Mouse (Mus musculus) limb, embryonic 13.5 days (tissue): ENCODE data around the gene Brox. TPM values are rescaled to one million over a fixed set of nuclear protein-coding genes. Genes with fewer than 3 reads are reported as not detected.

Experiments
- ATAC-seq: fragments of 200-750 bp; cut with Nextera tagmentation; 2 replicates; pipeline ENCODE4 v1.8.0; 2017; ENCODE audit warnings: low read depth, moderate number of reproducible peaks, moderate TSS enrichment; ENCODE audit not compliant: low FRiP score
- H3K27ac ChIP-seq: fragments of 300-500 bp; sonication (generic); 2 replicates; pipeline ENCODE4 v1.5.1; 2015; ENCODE audit warnings: inconsistent platforms, mild to moderate bottlenecking, moderate library complexity
- H3K27me3 ChIP-seq: fragments of 300-500 bp; sonication (generic); 2 replicates; pipeline ENCODE4 v1.6.1; 2015; ENCODE audit warnings: mild to moderate bottlenecking, inconsistent platforms
- H3K36me3 ChIP-seq: fragments of 300-500 bp; sonication (generic); 2 replicates; pipeline ENCODE4 v1.6.1; 2015; ENCODE audit warnings: inconsistent platforms, mild to moderate bottlenecking, moderate library complexity
- H3K4me1 ChIP-seq: fragments of 300-500 bp; sonication (generic); 2 replicates; pipeline ENCODE4 v1.6.1; 2015; ENCODE audit warnings: inconsistent platforms
- H3K4me2 ChIP-seq: fragments of 300-500 bp; sonication (generic); replicated peaks from 2 replicates; pipeline ENCODE4 v1.6.1; 2015; ENCODE audit warnings: inconsistent platforms, mild to moderate bottlenecking, moderate library complexity
- H3K4me3 ChIP-seq: fragments of 300-500 bp; sonication (generic); 2 replicates; pipeline ENCODE4 v1.5.1; 2015; ENCODE audit warnings: moderate library complexity, mild to moderate bottlenecking, inconsistent platforms
- H3K9ac ChIP-seq: fragments of 300-500 bp; sonication (generic); 2 replicates; pipeline ENCODE4 v1.6.1; 2015; ENCODE audit warnings: mild to moderate bottlenecking, inconsistent platforms
- H3K9me3 ChIP-seq: fragments of 300-500 bp; sonication (generic); 2 replicates; pipeline ENCODE4 v1.6.1; 2016; ENCODE audit warnings: inconsistent platforms
- WGBS: fragments of 180-500 bp; shearing (Covaris S2); methylation state at CpG from one replicate; pipeline ENCODE4 v1.1.7; 2015; 5-methylcytosine and 5-hydroxymethylcytosine counted together
- polyA plus RNA-seq: library from polyadenylated mRNA; unstranded; fragments of >200 nt; fragmentation: Nextera tagmentation; extraction: Ambion mirVana; gene quantifications from 2 replicates; pipeline ENCODE4 v1.2.1, GENCODE M21; 2015

Brox gene
- polyA plus RNA-seq, 1 experiment from 2014 or later, result 36.2 TPM

DNA sequence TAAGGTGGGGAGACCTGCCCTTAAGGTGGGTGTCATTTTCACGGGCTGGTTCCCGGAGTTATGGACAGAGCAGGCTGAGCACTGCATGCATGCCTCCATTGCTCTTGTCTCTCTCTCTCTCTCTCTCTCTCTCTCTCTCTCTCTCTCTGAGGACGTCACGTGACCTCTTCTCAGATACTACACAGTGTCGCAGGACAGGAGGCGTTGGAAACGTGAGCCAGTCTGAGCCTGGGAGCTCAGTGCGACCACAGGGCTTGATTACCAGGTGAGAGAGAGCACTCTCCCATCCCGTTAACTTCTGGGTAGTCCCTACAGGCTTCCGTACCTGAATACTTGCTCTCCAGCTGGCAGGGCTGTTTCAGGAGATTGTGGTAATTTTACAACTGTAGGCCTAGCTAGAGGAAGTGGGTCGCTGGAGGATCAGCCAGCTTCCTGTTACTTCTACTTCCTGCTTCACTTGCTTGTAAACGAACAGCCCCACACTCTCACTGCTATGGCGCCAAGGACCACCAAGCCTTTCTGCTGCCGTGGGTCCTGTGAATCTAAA, 31.1 kb downstream of the Brox start:
- 50% methylated on average over 14 of the region's 14 CpGs for WGBS
- Histone ChIP-seq H3K4me1 (peaks cover 8% of the 10 kb centered on the region; the same call in 1 of the 2 replicates), H3K4me3 (no peak overlapping the region), H3K27me3 (no peaks in the 10 kb centered on the region), H3K36me3 (no peaks in the 10 kb centered on the region), H3K27ac (no peak overlapping the region), H3K9ac (no peak overlapping the region), H3K4me2 (no peak overlapping the region; the same call in 1 of the 2 replicates), H3K9me3 (no peaks in the 10 kb centered on the region)
- no peak for ATAC-seq

DNA sequence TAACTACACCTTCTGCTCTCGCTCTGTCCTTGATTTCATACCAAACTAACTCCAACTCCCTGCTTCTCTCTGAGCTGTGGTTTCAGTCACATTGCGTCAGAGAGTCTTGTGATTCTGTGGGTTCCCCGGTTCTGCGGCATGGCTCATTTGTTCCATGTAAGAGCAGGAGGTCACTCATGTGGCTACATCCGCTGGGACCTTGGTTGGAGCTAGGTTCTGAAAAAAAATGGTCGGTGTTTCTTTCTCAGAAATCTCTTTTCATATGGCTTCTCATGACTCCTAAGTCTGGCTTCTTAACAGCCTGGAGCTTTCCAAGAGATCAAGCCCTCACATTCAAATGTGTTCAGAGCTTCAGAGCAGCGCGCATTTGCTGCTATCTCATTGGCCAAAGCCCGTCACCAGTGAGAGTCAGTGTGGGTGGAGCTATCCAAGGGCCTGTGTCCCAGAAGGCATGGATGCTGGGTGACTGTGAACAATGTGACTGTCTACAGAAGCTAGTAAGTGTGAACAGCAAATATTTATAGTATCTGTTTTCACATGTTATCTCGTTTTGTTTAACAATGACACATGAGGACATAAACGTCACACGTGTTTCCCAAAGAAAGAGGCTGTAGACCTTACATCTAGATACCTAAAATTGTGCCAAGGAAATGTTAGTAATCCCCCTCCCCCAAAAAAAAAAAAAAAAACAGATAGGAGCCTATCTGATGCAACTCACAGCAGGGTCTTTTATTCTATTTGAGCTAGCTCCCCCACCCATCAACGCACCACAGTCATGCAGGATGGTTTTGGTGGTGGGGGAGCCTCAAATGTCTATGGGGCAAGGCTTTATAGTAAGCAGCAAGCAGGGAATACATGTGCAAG, 32.7 kb downstream of the Brox start:
- no peak for ATAC-seq
- Histone ChIP-seq H3K4me2 (no peak overlapping the region), H3K36me3 (no peaks in the 10 kb centered on the region), H3K9ac (no peak overlapping the region), H3K9me3 (no peaks in the 10 kb centered on the region), H3K27me3 (no peaks in the 10 kb centered on the region), H3K4me3 (no peak overlapping the region), H3K27ac (no peak overlapping the region), H3K4me1 (peaks cover 8% of the 10 kb centered on the region; the same call in 1 of the 2 replicates)
- 80% methylated on average over 13 of the region's 13 CpGs for WGBS

DNA sequence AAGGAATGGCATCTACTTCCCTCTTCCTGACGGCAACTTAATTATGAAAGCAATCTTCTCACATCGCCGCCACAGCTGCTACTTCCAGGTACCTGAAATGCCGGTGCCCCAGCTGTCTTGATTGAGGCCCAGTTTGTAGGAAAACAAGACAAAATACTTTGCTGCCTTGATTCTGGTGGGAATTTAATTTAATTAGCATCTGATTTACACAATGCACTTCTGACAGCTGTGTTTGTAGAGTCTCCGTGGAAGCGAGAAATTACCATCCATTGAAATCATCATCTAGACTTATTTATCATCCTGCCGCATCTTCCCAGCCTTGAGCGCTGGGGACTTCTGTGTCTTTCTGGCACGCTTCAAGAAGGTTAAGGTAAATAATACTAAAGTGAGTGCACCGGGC, 44.5 kb downstream of the Brox start:
- no peak for ATAC-seq
- 55% methylated on average over 10 of the region's 10 CpGs for WGBS
- Histone ChIP-seq H3K27me3 (no peaks in the 10 kb centered on the region), H3K27ac (no peak overlapping the region), H3K9ac (no peak overlapping the region), H3K36me3 (no peaks in the 10 kb centered on the region), H3K9me3 (no peaks in the 10 kb centered on the region), H3K4me1 (peaks cover 11% of the 10 kb centered on the region), H3K4me2 (no peak overlapping the region), H3K4me3 (no peak overlapping the region)

DNA sequence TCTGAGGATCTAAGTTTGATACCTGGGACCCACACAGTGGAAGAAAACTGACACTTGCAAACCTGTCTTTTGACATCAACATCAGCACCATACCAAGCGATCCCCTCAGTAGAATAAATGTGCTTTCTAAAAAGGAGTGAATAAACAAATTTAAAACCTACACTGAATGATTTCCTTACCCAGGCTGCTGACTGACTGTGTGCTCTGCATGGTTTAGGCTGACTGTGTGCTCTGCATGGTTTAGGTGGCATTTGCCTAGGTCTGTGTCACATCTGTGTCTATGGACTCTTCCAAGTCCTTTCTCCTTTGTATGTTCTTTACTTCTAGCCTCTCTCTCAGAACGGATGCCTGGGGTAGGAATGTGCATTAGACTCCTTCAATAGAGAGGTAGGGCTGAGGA, 45.3 kb downstream of the Brox start:
- 84% methylated on average over 2 of the region's 2 CpGs for WGBS
- no peak for ATAC-seq

DNA sequence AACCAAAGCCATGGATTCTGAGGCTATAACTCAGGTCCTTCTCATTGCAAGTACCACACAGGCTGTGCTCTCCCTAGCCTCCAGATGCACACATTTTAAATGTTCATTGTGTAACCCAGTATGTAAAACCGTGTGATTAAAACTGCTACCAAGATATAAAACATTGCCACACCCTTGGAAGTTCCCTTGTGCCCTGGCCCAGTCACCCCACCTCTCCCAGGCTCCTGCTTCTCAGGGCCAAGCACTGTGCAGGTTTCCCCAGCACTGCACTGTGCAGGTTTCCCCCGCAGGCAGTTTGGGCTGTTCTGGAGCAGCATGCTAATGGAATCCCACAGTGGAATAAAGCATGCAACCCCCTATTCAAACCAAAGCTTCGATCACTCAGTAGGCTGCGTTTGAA, 46.5 kb downstream of the Brox start:
- 61% methylated on average over 4 of the region's 4 CpGs for WGBS
- H3K4me1 ChIP-seq, result peaks cover 11% of the 10 kb centered on the region
- H3K9ac ChIP-seq, result no peak overlapping the region
- no peaks in the 10 kb centered on the region for H3K9me3 ChIP-seq
- ATAC-seq, result no peak
- H3K4me3 ChIP-seq, result no peak overlapping the region
- no peaks in the 10 kb centered on the region for H3K27me3 ChIP-seq
- H3K27ac ChIP-seq, result no peak overlapping the region
- no peak overlapping the region for H3K4me2 ChIP-seq
- no peaks in the 10 kb centered on the region for H3K36me3 ChIP-seq

More for the DNA sequence above, 45.3 kb downstream of the Brox start:
- Histone ChIP-seq H3K27me3 (no peaks in the 10 kb centered on the region), H3K9ac (no peak overlapping the region), H3K4me1 (peaks cover 11% of the 10 kb centered on the region), H3K36me3 (no peaks in the 10 kb centered on the region), H3K4me2 (no peak overlapping the region), H3K27ac (no peak overlapping the region), H3K4me3 (no peak overlapping the region), H3K9me3 (no peaks in the 10 kb centered on the region)

DNA sequence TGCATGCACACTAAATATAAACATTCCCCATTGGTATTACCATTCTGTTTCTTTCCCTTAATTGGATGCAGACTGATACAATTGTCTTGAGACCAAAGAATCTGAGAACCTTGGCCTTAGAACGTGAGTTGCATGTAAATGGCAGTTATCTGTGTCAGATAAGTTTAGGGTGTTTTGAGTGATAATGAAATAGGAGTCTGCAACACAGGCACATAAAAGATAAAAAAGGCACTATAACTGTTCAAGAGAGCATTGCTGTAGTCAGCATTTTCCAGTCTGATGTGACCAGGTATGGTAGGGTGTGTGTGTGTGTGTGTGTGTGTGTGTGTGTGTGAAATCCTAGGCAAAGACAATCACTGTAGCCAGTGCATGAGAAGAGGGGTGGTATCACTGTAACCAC, 48.9 kb downstream of the Brox start:
- Histone ChIP-seq H3K4me2 (no peak overlapping the region), H3K4me1 (peaks cover 11% of the 10 kb centered on the region), H3K36me3 (no peaks in the 10 kb centered on the region), H3K9me3 (0 out of 2 replicates have a peak, but pooled peaks cover 9% of the 10 kb centered on the region), H3K9ac (no peak overlapping the region), H3K27me3 (no peaks in the 10 kb centered on the region), H3K4me3 (no peak overlapping the region), H3K27ac (no peak overlapping the region)
- 26% methylated on average over 1 of the region's 1 CpGs for WGBS
- no peak for ATAC-seq

DNA sequence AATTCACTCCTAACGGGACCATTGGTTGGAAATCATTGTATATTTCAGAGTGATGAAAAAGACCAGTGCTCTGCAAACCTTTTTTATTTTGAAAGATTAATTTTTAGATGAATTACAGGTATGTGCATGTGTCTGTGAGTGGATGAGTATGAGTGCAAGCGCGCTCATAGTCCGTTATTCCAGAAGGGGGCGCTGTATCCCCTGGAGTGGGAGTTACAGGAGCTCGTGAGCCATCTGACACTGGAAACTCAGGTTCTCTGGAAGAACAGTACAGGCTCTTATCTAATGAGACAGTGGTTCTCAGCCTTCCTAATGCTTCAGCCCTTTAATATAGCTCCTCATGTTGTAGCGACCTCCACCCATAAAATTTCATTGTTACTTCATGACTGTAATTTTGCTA, 53.8 kb downstream of the Brox start:
- WGBS, result 73% methylated on average over 7 of the region's 7 CpGs
- Histone ChIP-seq H3K4me3 (no peak overlapping the region), H3K36me3 (no peaks in the 10 kb centered on the region), H3K27me3 (no peaks in the 10 kb centered on the region), H3K4me2 (no peak overlapping the region), H3K27ac (no peak overlapping the region), H3K4me1 (no peaks in the 10 kb centered on the region), H3K9me3 (0 out of 2 replicates have a peak, but pooled peaks cover 9% of the 10 kb centered on the region), H3K9ac (no peak overlapping the region)
- ATAC-seq, result no peak

DNA sequence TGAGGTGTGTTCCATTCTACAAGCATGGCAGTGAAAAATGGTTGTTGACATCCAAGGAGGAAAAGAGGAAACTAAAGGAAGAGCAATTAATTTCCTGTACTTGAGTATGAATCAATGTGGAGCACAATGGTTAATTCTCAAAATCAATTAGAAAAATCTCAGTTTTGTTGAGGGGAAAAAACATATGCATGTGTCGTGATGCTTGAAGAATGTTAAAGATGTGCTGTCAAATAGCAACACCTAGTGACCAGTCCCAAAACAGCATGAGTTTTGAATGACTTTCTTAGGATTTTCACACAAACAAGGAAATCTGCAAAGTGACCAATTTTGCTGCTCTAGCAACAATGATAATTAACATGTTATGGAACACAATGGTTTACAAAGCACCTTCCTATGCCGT, 59.2 kb downstream of the Brox start:
- Histone ChIP-seq H3K36me3 (no peaks in the 10 kb centered on the region), H3K27me3 (no peaks in the 10 kb centered on the region), H3K4me3 (no peak overlapping the region), H3K4me2 (no peak overlapping the region), H3K9ac (no peak overlapping the region), H3K4me1 (peaks cover 6% of the 10 kb centered on the region; the same call in 1 of the 2 replicates), H3K27ac (no peak overlapping the region), H3K9me3 (no peaks in the 10 kb centered on the region)
- ATAC-seq, result no peak
- WGBS, result 24% methylated on average over 2 of the region's 2 CpGs

DNA sequence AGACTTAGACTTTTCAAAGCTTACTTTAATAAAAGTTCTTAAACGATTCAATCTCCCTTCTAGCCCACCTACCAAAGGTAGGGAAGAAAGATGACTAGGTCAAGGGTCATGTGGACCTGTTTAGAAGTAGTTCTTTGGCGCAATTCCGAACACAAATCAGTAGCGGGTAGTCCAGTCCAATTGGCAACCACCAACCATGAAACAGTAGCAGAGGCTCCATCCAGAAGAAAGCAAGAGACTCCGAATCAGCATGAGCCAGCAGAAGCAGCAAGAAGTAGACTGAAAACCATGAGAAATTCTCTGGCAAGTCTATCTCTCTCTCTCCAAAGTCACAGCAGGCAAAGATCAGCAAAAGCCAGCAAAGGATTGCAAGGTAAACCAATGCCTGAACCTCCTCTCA, 60.6 kb downstream of the Brox start:
- Histone ChIP-seq H3K36me3 (no peaks in the 10 kb centered on the region), H3K27ac (no peak overlapping the region), H3K4me3 (no peak overlapping the region), H3K4me2 (no peak overlapping the region), H3K9ac (no peak overlapping the region), H3K9me3 (no peaks in the 10 kb centered on the region), H3K4me1 (peaks cover 6% of the 10 kb centered on the region; the same call in 1 of the 2 replicates), H3K27me3 (no peaks in the 10 kb centered on the region)
- 90% methylated on average over 5 of the region's 5 CpGs for WGBS
- no peak for ATAC-seq

DNA sequence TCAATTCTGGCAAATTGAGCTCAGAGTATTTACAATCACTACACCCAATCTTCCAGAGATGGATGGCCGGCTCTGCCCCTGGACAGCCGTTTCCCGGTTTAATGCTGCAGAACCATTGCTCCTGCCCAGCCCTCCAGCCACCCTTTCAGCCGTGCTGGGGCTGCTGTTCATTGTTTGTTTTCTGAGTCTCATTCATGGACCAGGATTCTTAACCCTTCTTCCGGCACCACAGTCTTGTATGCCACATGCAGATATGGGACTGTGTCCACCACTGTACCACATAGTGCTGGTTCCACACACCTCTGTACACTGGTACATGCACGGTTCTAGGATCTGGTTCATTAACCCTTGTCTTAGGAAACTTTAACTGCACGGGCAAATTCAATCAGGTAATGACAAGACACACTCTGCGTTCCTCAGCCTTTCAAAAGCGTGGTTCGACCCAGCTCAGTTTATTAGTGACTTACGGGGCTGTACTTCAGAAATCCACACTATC, 63.3 kb downstream of the Brox start:
- Histone ChIP-seq H3K9me3 (no peaks in the 10 kb centered on the region), H3K9ac (no peak overlapping the region), H3K4me1 (peaks cover 16% of the 10 kb centered on the region), H3K36me3 (no peaks in the 10 kb centered on the region), H3K27me3 (no peaks in the 10 kb centered on the region), H3K4me3 (no peak overlapping the region), H3K27ac (no peak overlapping the region), H3K4me2 (no peak overlapping the region)
- ATAC-seq, result no peak
- 64% methylated on average over 11 of the region's 11 CpGs for WGBS

DNA sequence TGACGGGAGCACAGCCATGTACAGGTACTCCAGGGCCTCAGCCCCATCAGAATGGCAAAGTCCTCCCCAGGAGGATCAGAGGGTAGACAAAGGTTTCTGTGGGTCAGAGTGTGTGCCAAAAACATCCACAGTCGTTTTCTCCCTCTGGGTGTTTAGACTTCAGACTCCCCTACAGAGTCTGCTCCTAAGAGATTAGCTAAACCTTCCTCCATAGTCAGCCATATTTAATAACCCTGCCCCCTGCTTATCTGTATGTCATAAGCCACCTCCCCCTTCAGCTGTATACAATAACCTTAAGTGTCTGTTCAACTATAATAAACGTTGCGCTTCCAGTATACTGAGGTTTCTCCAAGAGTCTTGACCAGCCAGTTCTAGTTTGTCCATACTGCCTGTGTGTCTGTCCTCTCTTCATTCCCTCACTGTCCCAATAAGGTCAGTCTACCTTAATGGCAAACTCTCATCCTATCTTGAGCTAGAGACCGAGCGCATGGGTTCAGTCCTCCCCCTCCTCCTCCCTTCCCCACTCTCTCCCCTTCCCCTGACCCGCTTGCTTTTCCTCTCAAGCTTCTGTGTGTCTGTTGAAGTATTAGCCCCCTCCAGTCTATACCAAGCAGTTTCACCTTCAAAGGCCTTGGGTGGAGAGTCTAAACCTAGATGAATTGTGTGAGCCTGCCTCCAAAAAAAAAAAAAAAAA, 63.9 kb downstream of the Brox start:
- ATAC-seq, result no peak

DNA sequence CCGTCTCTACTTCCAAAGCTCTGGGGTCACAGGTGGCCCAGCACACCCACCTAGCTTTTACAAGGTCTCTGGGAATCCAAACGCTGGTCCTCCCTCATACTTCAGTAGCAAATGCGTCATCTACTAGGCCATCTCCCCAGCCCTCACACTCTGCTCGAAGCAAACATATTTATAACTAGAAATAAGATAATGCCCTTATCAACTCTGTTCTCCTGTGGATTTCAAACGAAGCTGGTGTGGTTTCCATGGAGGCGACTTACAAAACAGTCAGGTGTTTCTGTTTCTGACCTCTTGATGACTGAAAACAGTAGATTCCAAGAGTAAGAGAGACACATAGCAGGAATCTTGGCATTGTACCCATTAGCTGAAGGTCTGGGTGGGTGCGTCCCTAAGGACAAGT, 69.6 kb downstream of the Brox start:
- no peak overlapping the region for H3K4me2 ChIP-seq
- 81% methylated on average over 7 of the region's 7 CpGs for WGBS

More for the DNA sequence above, 63.9 kb downstream of the Brox start:
- Histone ChIP-seq H3K9ac (no peak overlapping the region), H3K4me2 (no peak overlapping the region), H3K4me1 (peaks cover 20% of the 10 kb centered on the region), H3K36me3 (no peaks in the 10 kb centered on the region), H3K4me3 (no peak overlapping the region), H3K27ac (no peak overlapping the region), H3K9me3 (no peaks in the 10 kb centered on the region), H3K27me3 (no peaks in the 10 kb centered on the region)
- 83% methylated on average over 7 of the region's 7 CpGs for WGBS

More for the DNA sequence above, 69.6 kb downstream of the Brox start:
- Histone ChIP-seq H3K27me3 (no peaks in the 10 kb centered on the region), H3K27ac (no peak overlapping the region), H3K4me1 (peaks cover 16% of the 10 kb centered on the region), H3K9ac (no peak overlapping the region), H3K36me3 (no peaks in the 10 kb centered on the region), H3K4me3 (no peak overlapping the region), H3K9me3 (no peaks in the 10 kb centered on the region)
- no peak for ATAC-seq
